Mouse (Mus musculus) testis, postnatal 10 days (tissue): ENCODE results near the gene Tmem132b.
"Not testable (repeated sequence)": the region's sequence is repeated elsewhere in the genome, so short reads cannot be mapped to it uniquely, and the experiment has no call there.

Source experiments
- DNase-seq: peaks from one replicate; pipeline ENCODE4 v3.0.0; 2021; ENCODE audit warnings: low spot score

Tmem132b gene

GRCm38 (mm10) chr5:125531634-125532033, at the start of gene Tmem132b:
TSS of gene Tmem132b (plus strand) at chr5:125531774.
- DNase-seq, result no peak

- no peak for DNase-seq
These were observed 49.1 kb upstream of the Tmem132b start for GRCm38 (mm10) chr5:125482474-125482873.

DNA sequence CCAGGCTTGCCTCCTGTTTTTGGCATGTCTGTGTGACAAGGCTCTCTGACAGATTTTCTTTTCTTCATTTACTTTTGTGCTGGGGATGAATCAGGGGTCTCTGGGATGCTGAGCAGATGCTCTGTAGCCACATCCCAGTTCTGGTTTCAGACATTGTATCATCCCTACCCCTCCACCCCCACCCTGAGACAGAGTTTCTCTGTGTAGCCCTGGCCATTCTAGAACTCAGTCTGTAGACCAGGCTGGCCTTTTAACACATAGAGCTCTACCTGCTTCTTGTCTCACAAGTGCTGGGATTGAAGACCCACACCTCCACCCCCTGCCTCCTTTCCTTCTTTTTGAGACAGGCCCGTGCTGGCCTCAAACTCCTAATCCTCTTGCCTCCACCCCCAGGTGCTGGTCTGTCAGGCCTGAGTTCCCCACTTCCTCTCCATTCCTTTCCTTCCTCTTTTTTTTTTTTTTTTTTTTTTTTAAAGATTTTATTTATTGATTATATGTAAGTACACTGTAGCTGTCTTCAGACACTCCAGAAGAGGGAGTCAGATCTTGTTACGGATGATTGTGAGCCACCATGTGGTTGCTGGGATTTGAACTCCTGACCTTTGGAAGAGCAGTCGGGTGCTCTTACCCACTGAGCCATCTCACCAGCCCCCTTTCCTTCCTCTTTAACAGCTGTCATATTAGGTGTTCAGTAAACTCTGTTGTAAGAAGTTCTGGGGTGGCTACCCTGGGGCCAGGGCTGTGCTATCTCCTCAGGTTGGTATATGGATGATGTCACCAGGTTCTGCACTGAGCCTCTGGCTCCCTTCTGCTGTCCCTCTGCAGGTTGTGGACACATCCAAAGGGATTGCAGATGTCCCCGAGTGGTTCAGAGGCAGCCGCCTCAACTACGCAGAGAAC, 47.6 kb upstream of the Tmem132b start:
- DNase-seq, result no peak

DNA sequence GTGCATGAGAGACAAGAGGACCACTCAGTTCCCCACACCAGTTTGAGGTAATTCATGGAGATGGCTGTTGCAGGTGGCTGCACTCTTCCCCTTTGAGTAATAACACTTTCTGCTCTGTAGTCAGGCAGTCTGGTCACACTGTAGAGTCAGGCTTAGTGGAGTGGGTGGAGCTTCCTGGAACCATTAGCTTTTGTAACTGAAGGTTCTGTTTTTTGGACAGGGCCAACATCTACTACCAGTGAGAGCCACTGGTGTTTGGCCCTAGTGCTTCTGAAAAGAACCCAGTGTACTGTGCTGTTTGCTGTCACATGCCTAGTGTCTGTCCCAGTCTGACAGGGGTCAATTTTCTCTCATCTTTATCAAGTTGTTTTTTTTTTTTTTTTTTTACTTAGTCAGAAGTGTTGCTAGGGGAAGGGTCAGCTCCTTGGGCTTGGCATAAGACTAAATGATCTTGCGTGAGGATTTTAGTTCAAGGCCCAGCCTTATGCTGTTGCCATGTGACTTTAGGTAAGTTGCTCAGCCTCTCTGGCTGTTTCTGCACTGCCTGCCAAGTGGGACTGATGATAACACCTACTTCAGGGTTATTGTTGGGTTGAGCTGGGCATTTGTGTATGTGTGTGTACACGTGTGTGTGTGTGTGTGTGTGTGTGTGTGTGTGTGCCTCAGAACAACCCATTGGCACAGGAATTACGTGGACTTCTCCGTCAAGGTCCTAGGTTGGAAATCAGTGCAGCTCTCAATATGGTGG, 46.4 kb upstream of the Tmem132b start:
- no peak for DNase-seq

- no peak for DNase-seq
These were observed 45.5 kb upstream of the Tmem132b start for GRCm38 (mm10) chr5:125486088-125486487.

DNA sequence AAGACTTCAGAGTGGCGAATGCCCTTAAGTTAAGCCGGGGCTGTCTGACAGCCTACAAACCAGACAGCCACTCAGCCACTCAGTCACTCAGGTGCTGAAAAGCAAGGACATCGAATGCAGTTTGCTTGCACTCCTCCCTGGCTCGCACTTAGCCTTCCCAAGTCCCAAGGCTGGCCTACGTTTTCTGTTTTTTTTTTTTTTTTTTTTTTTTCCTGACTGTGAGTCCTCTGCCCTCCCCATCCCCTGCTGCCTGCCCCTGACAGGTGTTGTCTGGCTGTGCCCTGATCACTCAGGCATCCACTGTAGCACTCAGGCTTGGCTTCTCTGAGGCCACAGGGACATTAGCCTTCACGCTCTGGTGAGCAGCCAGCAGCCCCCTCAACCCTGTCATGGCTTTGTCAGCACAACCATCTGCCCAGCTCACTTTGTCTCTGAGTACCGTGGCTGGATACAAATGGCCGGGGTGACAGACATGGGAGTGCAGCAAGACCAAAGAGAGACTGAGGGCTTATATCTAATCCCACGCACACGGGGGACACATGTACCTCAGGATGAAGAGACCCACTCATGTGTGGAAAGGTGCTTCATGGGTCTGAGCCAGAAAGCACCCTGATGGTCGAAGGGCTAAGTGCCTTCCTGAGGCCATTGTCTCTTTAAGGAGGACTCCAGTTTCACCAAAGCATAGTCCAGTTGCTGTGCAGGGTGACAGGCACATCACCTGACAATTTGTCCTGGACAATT, 44.0 kb upstream of the Tmem132b start:
- no peak for DNase-seq

GRCm38 (mm10) chr5:125488116-125488455, 43.5 kb upstream of the Tmem132b start:
- no peak for DNase-seq

DNA sequence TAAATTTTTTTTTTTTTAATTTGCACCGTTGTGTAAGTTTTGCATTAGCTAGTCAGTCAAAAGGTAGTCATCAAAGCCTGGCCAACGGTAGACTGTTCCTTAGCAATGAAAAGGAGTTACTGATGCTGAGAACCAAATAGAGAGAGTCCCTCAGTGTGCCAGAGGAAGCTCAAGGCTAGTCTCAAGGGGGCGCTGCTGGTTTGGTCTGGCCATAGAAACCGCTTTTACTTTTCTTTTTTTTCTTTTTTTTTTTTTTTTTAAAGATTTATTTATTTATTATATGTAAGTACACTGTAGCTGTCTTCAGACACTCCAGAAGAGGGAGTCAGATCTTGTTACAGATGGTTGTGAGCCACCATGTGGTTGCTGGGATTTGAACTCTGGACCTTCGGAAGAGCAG, 42.6 kb upstream of the Tmem132b start:
- not testable (repeated sequence) for DNase-seq

DNA sequence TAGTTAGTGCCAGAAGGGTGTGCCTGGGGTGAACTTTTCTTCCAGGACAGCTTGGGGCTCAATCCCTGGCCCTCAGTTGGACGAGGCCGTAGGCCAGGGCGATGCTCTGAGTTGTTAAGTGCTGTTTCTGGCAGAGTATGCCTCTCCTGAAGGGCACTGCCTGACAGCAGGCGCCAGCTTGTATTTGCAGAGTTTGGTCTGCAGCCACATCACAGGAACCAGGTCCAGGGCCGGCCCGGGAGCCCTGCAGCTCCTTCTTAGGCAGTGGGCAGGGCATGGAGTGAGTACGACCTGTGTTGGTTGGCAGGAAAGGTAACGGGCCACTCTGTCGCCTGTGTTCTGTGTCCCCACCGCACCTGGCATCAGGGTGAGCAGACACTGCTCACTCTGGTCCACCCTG, 40.5 kb upstream of the Tmem132b start:
- no peak for DNase-seq

DNA sequence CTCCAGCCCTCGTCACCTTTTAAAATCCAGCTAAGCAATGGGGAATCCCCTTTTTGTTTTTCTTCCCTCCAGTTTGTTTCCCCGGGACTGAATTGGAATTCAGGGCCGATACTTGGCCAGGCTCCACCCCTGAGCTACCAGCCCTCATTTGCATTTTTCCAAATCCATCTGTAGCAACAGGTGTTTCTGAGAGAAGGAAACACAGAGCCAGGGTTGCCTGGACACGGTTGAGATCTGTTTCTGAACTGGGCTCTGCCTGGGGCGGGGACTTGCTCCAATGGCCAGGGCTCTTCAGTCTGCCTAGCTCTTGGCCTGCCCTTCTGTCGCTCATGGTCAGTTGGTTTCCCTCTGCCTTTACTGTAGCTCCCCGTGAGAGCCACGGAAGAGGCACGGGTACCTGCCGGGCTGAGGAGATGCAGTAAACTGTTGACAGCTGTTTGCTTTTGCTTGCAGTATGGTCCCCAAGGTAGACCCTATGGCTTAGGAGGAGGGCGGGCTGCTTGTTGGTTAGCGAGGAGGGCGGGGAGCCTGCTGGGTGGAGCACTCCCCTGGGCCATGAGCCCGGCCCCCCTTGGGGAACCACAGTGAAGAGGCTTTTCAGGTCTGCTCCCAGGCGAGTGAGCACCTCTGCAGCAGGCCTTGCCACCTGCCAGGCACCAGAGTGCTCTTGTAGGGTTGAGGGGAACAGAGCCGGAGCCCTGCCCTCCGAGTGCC, 39.0 kb upstream of the Tmem132b start:
- no peak for DNase-seq

DNA sequence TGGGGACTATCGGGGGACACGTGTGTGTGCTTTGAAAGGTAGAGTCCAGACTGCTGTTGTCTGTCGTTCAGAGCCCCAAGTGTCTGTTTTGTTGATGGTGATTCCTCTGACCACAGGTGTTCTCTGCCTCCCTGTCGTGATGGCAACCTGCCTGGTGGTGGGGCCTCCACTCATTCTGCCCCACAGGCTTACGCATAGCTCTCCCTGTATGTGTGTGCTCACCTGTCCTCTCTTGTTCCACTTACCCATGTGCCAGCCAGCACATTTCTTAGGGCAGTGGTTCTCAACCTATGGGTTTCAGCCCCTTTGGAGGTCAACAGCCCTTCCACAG, 38.5 kb upstream of the Tmem132b start:
- DNase-seq, result no peak

DNA sequence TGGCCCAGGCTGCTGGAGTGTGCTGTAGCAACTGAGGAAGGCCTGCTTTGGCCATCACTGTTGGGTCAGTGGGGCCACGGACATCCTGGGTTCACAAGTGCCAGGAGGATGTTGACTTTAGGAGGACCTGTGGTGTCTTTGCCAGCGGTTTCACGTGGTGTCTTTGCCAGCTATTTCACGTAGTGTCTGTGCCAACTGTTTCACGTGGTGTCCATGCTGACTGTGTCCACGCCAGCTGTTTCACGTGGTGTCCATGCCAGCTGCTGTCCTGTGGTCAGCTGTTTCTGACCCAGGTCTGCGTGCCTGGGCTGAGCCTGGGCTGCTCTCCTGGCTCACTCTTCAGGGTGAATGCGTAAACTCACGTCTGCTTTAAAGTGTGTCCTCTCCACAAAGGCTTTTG, 35.9 kb upstream of the Tmem132b start:
- DNase-seq, result no peak

DNA sequence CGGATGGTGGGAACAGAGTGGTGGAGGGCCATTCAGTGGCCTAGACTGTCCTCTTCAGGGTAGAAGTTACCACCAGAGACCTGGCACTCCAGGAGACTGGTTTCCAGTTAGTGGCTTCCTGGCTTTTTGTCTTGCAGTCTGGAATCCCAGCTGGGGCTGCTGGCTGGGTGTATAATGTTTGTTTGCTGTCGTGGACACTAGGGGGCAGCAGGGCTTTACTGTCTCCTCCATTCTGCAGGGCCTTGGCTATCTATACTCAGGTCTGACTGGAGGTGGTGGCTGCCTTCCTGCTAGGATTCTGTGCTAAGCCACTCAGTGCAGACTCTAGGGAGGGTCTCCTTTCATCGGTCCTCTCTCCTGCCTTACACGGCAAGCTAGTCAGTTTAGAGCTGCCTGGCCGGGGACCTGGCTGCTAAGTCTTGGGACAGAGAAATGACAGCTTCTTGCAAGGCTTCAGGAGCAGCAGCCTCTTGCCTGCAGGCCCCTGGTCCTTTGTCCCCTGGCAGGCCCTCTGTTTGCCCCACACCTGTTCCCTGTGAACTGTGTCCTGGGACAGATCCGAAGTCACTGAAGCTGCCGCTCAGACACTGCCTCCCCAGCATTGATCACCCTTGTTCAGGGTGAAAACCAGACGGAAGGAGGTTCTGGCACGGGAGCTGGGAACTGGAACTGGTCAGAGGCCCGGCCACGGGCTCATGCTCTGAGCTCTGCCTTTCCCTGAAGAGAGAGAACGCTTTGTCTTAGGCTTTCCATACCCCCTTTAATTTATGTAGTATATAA, 33.6 kb upstream of the Tmem132b start:
- peak; percentile 80 for DNase-seq

DNA sequence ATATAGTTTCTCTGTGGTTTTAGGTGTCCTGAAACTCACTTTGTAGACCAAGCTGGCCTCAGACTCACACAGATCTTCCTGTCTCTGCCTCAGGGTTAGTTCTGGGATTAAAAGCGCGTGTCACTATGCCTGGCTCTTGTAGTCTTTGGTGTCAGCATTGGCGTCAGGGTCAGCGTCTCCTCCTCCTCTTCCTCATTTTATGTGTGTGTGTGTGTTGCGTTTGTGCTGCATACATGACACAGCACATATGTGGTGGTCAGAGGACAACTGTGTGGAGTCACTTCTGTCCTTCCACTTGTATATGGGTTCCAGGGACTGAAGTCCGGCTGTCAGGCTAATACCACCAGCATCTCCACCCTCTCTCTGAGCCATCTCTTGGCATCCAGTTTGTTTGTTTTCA, 30.1 kb upstream of the Tmem132b start:
- DNase-seq, result no peak

GRCm38 (mm10) chr5:125502186-125502585, 29.4 kb upstream of the Tmem132b start:
- DNase-seq, result no peak

GRCm38 (mm10) chr5:125503628-125504027, 27.9 kb upstream of the Tmem132b start:
- DNase-seq, result no peak

DNA sequence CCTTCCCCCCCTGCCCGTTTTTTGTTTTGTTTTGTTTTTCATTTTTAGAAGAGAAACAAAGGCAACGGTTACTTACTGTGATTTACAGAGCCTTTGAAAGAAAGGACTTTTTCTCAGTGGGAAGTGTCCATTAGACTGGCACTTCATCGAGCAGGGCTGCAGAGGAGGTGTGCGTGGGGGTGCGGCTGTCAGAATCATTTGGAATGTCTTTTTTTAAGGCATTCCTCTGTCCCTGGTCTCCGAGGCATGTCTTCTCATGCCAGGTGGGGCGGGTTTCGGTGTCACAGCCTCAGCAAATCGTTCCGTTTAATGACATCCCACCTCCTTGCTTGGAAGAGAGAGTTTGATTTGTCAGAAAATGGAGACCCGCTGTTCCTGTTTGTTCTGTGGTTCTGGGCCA, 26.9 kb upstream of the Tmem132b start:
- no peak for DNase-seq

DNA sequence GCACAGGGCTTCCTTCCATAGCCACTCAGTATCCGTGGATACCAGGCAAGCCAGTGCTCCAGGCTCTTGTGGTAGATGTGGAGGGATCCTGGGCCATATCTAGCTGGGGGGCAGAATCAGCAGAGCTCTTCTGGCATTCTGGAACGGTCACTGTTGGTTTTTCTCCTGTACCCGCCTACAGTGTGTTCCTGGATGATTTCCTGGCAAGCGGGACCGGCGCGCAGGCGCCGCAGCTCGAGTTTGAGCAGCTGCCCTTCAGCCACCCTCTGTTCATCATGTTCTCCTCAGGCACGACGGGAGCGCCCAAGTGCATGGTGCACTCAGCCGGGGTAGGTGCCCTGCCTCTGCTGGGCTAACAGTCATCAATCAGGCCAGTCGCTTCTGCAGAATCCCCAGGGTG, 25.6 kb upstream of the Tmem132b start:
- DNase-seq, result no peak

DNA sequence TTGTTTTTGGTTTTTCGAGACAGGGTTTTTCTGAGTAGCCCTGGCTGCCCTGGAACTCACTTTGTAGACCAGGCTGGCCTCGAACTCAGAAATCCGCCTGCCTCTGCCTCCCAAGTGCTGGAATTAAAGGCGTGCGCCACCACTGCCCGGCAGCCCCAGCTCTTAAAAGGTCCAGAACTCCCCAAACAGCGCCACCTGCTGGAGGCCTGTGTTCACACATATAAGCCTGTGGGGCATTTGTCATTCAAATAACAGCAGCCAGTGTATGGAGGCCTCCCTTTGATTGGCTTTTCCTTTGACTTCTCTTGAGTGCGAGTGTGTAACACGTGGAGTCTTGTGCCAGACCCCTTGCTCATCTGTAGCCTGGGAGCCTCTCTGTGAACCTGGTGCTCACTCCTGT, 24.0 kb upstream of the Tmem132b start:
- no peak for DNase-seq

GRCm38 (mm10) chr5:125508006-125508405, 23.6 kb upstream of the Tmem132b start:
- no peak for DNase-seq

DNA sequence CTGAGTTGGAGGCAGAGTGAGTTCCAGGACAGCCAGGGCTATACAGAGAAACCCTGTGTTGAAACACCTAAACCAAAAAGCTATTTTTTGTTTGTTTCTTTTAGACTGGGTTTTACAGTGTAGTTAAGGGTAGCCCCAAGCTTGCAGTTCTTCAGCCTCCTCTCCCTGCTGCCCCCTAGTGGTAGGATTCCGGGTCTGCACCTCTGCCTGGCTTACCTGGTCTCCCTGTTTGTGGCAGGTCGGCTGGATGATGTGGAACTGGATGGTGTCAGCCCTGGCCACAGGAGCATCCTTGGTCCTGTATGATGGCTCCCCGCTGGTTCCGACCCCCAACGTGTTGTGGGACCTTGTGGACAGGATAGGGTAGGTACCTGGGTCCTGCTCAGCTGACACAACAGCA, 22.0 kb upstream of the Tmem132b start:
- peak; percentile 73 for DNase-seq
